26 mouse cellular contexts compared by ENCODE assay signal in genomic region chr4:114487701-114488100, GRCm38 (mm10).
DNase-seq lines count a peak whose midpoint lies in the region; ATAC-seq and TF ChIP-seq lines count a peak whose summit lies in the region.
"Had no signal": no experiment of that assay in that cellular context is flagged by ENCODE, and none has a peak within 500 bp of the region (broad histone marks: within the 10 kb centered on the region; RNA-seq: fewer than 3 reads in every experiment).

No protein-coding gene starts in this region.

- intact Hi-C loops in heart, postnatal 14 days (cut with DNase I) = no loop called here

- H3K36me3 ChIP-seq in heart, embryonic 15.5 days = no peaks in the 10 kb centered on the region
- H3K36me3 ChIP-seq in limb, embryonic 15.5 days = no peaks in the 10 kb centered on the region
- no peaks in the 10 kb centered on the region for H3K36me3 ChIP-seq in forebrain, embryonic 16.5 days (ENCODE audit: control insufficient read depth, insufficient read depth)
- H3K36me3 ChIP-seq: heart, embryonic 13.5 days; kidney, embryonic 15.5 days; lung, embryonic 15.5 days; midbrain, embryonic 10.5 days; midbrain, embryonic 15.5 days; neural tube, embryonic 15.5 days had no signal

- H3K27ac ChIP-seq in heart, embryonic 15.5 days = peak overlapping the region; percentile 70; the same call in 1 of the 2 replicates
- H3K27ac ChIP-seq in layer of hippocampus, adult 2 months = peak overlapping the region; percentile 51; the same call in 1 of the 2 replicates
- H3K27ac ChIP-seq in limb, embryonic 15.5 days = 0 out of 2 replicates have a peak overlapping the region, but pooled peaks have one; percentile 9
- H3K27ac ChIP-seq in forebrain, embryonic 16.5 days (ENCODE audit: low read length) = no peak overlapping the region
- H3K27ac ChIP-seq: hindbrain, embryonic 14.5 days; kidney, embryonic 15.5 days; lung, embryonic 15.5 days; midbrain, embryonic 15.5 days; neural tube, embryonic 15.5 days had no signal

- H3K4me1 ChIP-seq in heart, embryonic 15.5 days (replicated peaks) = peaks cover 24% of the 10 kb centered on the region
- H3K4me1 ChIP-seq in limb, embryonic 15.5 days = peaks cover 12% of the 10 kb centered on the region; the same call in 1 of the 2 replicates
- H3K4me1 ChIP-seq in forebrain, embryonic 16.5 days (replicated peaks; ENCODE audit: control insufficient read depth, insufficient read depth, low read length) = peaks cover 9% of the 10 kb centered on the region; the same call in 1 of the 2 replicates
- H3K4me1 ChIP-seq: midbrain, embryonic 10.5 days; midbrain, embryonic 15.5 days; neural tube, embryonic 15.5 days had no signal

- DNase-seq in heart, postnatal 14 days = no peak
- DNase-seq in layer of hippocampus, adult 2 months (ENCODE audit: low spot score in 2 of 2) = peak in 1 of 2 experiments; percentile 15
- no peak for DNase-seq in layer of hippocampus, adult 18-20 months (ENCODE audit: low spot score in 2 of 2)
- peak; percentile 80 for DNase-seq in A20 (ENCODE audit: low read depth, low spot score)
- DNase-seq: adrenal gland, postnatal 25 days; cerebellum, adult 18-20 months; gastrocnemius, postnatal 25 days; heart, adult 11 months; kidney, adult 18-20 months; kidney, postnatal 36 days; retina, postnatal 1 day; thymus, adult 2 months; thymus, postnatal 36 days had no signal

- no peak overlapping the region for H3K4me2 ChIP-seq in heart, embryonic 15.5 days
- H3K4me2 ChIP-seq in limb, embryonic 15.5 days = no peak overlapping the region
- no peak overlapping the region for H3K4me2 ChIP-seq in forebrain, embryonic 16.5 days (ENCODE audit: low read length)
- H3K4me2 ChIP-seq: heart, embryonic 13.5 days; hindbrain, embryonic 14.5 days; kidney, embryonic 15.5 days; liver, embryonic 11.5 days; lung, embryonic 15.5 days; midbrain, embryonic 15.5 days; neural tube, embryonic 15.5 days had no signal

- H3K9me3 ChIP-seq in heart, embryonic 15.5 days (replicated peaks) = no peaks in the 10 kb centered on the region
- H3K9me3 ChIP-seq in limb, embryonic 15.5 days = no peaks in the 10 kb centered on the region
- H3K9me3 ChIP-seq in forebrain, embryonic 16.5 days (ENCODE audit: control insufficient read depth, low read length) = no peaks in the 10 kb centered on the region
- H3K9me3 ChIP-seq: heart, embryonic 13.5 days; kidney, embryonic 15.5 days; lung, embryonic 15.5 days; midbrain, embryonic 10.5 days; midbrain, embryonic 15.5 days; neural tube, embryonic 15.5 days had no signal

- H3K27me3 ChIP-seq in heart, embryonic 15.5 days = peaks cover 12% of the 10 kb centered on the region
- peaks cover 8% of the 10 kb centered on the region; the same call in 1 of the 2 replicates for H3K27me3 ChIP-seq in limb, embryonic 15.5 days
- H3K27me3 ChIP-seq in forebrain, embryonic 16.5 days (replicated peaks; ENCODE audit: control insufficient read depth, insufficient read depth, low read length) = no peaks in the 10 kb centered on the region
- H3K27me3 ChIP-seq: kidney, embryonic 15.5 days; lung, embryonic 15.5 days; midbrain, embryonic 15.5 days; neural tube, embryonic 15.5 days had no signal

- no peak overlapping the region for H3K4me3 ChIP-seq in heart, embryonic 15.5 days
- no peak overlapping the region for H3K4me3 ChIP-seq in layer of hippocampus, adult 2 months
- no peak overlapping the region for H3K4me3 ChIP-seq in limb, embryonic 15.5 days
- no peak overlapping the region for H3K4me3 ChIP-seq in forebrain, embryonic 16.5 days (replicated peaks; ENCODE audit: low read length)
- H3K4me3 ChIP-seq: erythroblast, embryonic 14.5 days; heart, embryonic 13.5 days; kidney, embryonic 15.5 days; lung, embryonic 15.5 days; midbrain, embryonic 10.5 days; midbrain, embryonic 15.5 days; neural tube, embryonic 15.5 days had no signal

- TF ChIP-seq CTCF in layer of hippocampus, adult 2 months (conservative IDR thresholded peaks at IDR 0.05) = no peak

- WGBS in heart, embryonic 15.5 days = 83% methylated on average over 3 of the region's 3 CpGs
- 63% methylated on average over 3 of the region's 3 CpGs for WGBS in limb, embryonic 15.5 days
- 83% methylated on average over 3 of the region's 3 CpGs for WGBS in forebrain, embryonic 16.5 days

- H3K9ac ChIP-seq in heart, embryonic 15.5 days = no peak overlapping the region
- no peak overlapping the region for H3K9ac ChIP-seq in limb, embryonic 15.5 days
- no peak overlapping the region for H3K9ac ChIP-seq in forebrain, embryonic 16.5 days (replicated peaks; ENCODE audit: low read depth, low read length)
- H3K9ac ChIP-seq: hindbrain, embryonic 14.5 days; kidney, embryonic 15.5 days; lung, embryonic 15.5 days; midbrain, embryonic 15.5 days; neural tube, embryonic 15.5 days had no signal

- no peak for ATAC-seq in heart, embryonic 15.5 days (replicated peaks; ENCODE audit: insufficient number of reproducible peaks, insufficient read depth, low FRiP score, low read depth)
- peak; percentile 30; the same call in 1 of the 2 replicates for ATAC-seq in limb, embryonic 15.5 days (ENCODE audit: insufficient number of reproducible peaks, low FRiP score, low TSS enrichment, low read depth)
- no peak for ATAC-seq in forebrain, embryonic 16.5 days
- ATAC-seq: CD4-positive, CD25-positive, alpha-beta regulatory T cell, adult 4 months; midbrain, embryonic 15.5 days had no signal
